ENCODE assay signal across 19 mouse cellular contexts in the genomic region with DNA sequence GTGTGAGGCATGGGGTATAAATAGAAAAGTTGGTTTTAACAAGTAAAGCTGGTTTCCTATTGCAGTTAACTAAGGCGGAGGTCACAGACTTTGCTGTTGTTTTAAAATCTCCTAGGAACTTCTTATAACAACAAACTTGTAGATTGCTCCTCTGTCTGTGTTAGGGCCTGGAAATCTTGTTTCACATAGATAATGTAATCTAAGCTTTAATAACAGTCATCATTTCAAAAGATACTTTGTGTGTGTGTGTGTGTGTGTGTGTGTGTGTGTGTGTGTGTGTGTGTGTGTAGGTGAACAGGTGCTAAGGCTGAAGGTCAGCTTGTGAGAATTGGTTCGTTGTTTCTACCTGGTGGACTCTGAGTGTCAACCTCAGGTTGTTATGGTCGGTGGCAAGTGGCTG. TPM values are rescaled to one million over a fixed set of nuclear protein-coding genes. Genes with fewer than 3 reads are reported as not detected.
A peak's percentile ranks its signal among the peaks of the same experiment; 100 is the strongest.
DNase-seq lines count a peak whose midpoint lies in the region; ATAC-seq and TF ChIP-seq lines count a peak whose summit lies in the region.
"Had no signal": no experiment of that assay in that cellular context is flagged by ENCODE, and none has a peak within 500 bp of the region (broad histone marks: within the 10 kb centered on the region; RNA-seq: fewer than 3 reads in every experiment).

No protein-coding gene starts in this region.

- TF ChIP-seq CTCF in heart, adult 2 months (IDR thresholded peaks at IDR 0.05): no peak
- no peak for TF ChIP-seq CTCF in spleen, adult 2 months (IDR thresholded peaks at IDR 0.05; ENCODE audit: extremely low read depth, insufficient read depth, insufficient read length, insufficient replicate concordance)
- no peak for TF ChIP-seq CTCF in small intestine, adult 2 months (IDR thresholded peaks at IDR 0.05; ENCODE audit: extremely low read depth, insufficient read length, insufficient replicate concordance, low read depth, low read length)
- no peak for TF ChIP-seq CTCF in intestine, postnatal 0 days (IDR thresholded peaks at IDR 0.05; ENCODE audit: low read depth)

- no peak for TF ChIP-seq POLR2A in heart, adult 2 months (IDR thresholded peaks at IDR 0.05; ENCODE audit: insufficient read depth, low read depth, low read length)
- no peak for TF ChIP-seq POLR2A in spleen, adult 2 months (IDR thresholded peaks at IDR 0.05; ENCODE audit: low read depth, low read length)
- no peak for TF ChIP-seq POLR2A in small intestine, adult 2 months (IDR thresholded peaks at IDR 0.05; ENCODE audit: low read depth, low read length)

- H3K27ac ChIP-seq in heart, adult 2 months: peak overlapping the region; percentile 79
- H3K27ac ChIP-seq in heart, embryonic 11.5 days (ENCODE audit: low read depth, low read length): no peak overlapping the region
- peak overlapping the region; percentile 85 for H3K27ac ChIP-seq in spleen, adult 2 months (ENCODE audit: insufficient read depth, low read length)
- H3K27ac ChIP-seq in liver, embryonic 15.5 days (replicated peaks): peak overlapping the region; percentile 64
- H3K27ac ChIP-seq in small intestine, adult 2 months (ENCODE audit: insufficient read depth, low read depth, low read length): 0 out of 2 replicates have a peak overlapping the region, but pooled peaks have one; percentile 5
- no peak overlapping the region for H3K27ac ChIP-seq in intestine, postnatal 0 days (ENCODE audit: low read depth, low read length)
- H3K27ac ChIP-seq in forebrain, embryonic 15.5 days (replicated peaks): no peak overlapping the region
- H3K27ac ChIP-seq: embryonic facial prominence, embryonic 12.5 days; kidney, postnatal 0 days had no signal

- ATAC-seq in heart, embryonic 11.5 days (replicated peaks; ENCODE audit: insufficient number of reproducible peaks, low FRiP score, low TSS enrichment): no peak
- ATAC-seq in liver, embryonic 15.5 days (ENCODE audit: insufficient read depth): no peak
- ATAC-seq in intestine, postnatal 0 days: no peak
- no peak for ATAC-seq in forebrain, embryonic 15.5 days (replicated peaks)
- ATAC-seq: forebrain, embryonic 14.5 days; hindbrain, embryonic 16.5 days; midbrain, embryonic 16.5 days had no signal

- no peaks in the 10 kb centered on the region for H3K27me3 ChIP-seq in heart, adult 2 months (ENCODE audit: control insufficient read depth, insufficient read depth, low read length)
- H3K27me3 ChIP-seq in heart, embryonic 11.5 days (ENCODE audit: control insufficient read depth, insufficient read depth, low read length): no peaks in the 10 kb centered on the region
- no peaks in the 10 kb centered on the region for H3K27me3 ChIP-seq in spleen, adult 2 months (ENCODE audit: control insufficient read depth, insufficient read depth, low read length)
- H3K27me3 ChIP-seq in liver, embryonic 15.5 days: no peaks in the 10 kb centered on the region
- no peaks in the 10 kb centered on the region for H3K27me3 ChIP-seq in small intestine, adult 2 months (ENCODE audit: control insufficient read depth, insufficient read depth, low read length)
- H3K27me3 ChIP-seq in intestine, postnatal 0 days (replicated peaks; ENCODE audit: control insufficient read depth, insufficient read depth, low read length): no peaks in the 10 kb centered on the region
- H3K27me3 ChIP-seq in forebrain, embryonic 15.5 days: no peaks in the 10 kb centered on the region
- H3K27me3 ChIP-seq: CH12.LX; embryonic facial prominence, embryonic 12.5 days had no signal

- no peaks in the 10 kb centered on the region for H3K36me3 ChIP-seq in heart, adult 2 months (ENCODE audit: control insufficient read depth, insufficient read depth, low read length)
- no peaks in the 10 kb centered on the region for H3K36me3 ChIP-seq in heart, embryonic 11.5 days (ENCODE audit: control insufficient read depth, insufficient read depth, low read length)
- no peaks in the 10 kb centered on the region for H3K36me3 ChIP-seq in spleen, adult 2 months (ENCODE audit: control insufficient read depth, insufficient read depth, low read length)
- H3K36me3 ChIP-seq in liver, embryonic 15.5 days (replicated peaks): 0 out of 2 replicates have a peak, but pooled peaks cover under 1% of the 10 kb centered on the region
- no peaks in the 10 kb centered on the region for H3K36me3 ChIP-seq in small intestine, adult 2 months (ENCODE audit: control insufficient read depth, insufficient read depth, low read length)
- no peaks in the 10 kb centered on the region for H3K36me3 ChIP-seq in intestine, postnatal 0 days (ENCODE audit: control insufficient read depth, insufficient read depth)
- H3K36me3 ChIP-seq in forebrain, embryonic 15.5 days: no peaks in the 10 kb centered on the region
- H3K36me3 ChIP-seq: embryonic facial prominence, embryonic 12.5 days had no signal

- no peaks in the 10 kb centered on the region for H3K9me3 ChIP-seq in heart, embryonic 11.5 days (replicated peaks; ENCODE audit: control insufficient read depth, low read length)
- no peaks in the 10 kb centered on the region for H3K9me3 ChIP-seq in liver, embryonic 15.5 days (replicated peaks)
- H3K9me3 ChIP-seq in intestine, postnatal 0 days (ENCODE audit: control insufficient read depth): no peaks in the 10 kb centered on the region
- no peaks in the 10 kb centered on the region for H3K9me3 ChIP-seq in forebrain, embryonic 15.5 days
- H3K9me3 ChIP-seq: embryonic facial prominence, embryonic 12.5 days had no signal

- no peak for TF ChIP-seq EP300 in heart, adult 2 months (IDR thresholded peaks at IDR 0.05; ENCODE audit: insufficient read depth, low read depth, low read length)

- WGBS in heart, adult 2 months: 49% methylated on average over 3 of the region's 3 CpGs
- 77% methylated on average over 3 of the region's 3 CpGs for WGBS in heart, embryonic 11.5 days (ENCODE audit: insufficient replicate concordance)
- WGBS in spleen, adult 2 months: 34% methylated on average over 3 of the region's 3 CpGs
- WGBS in liver, embryonic 15.5 days (ENCODE audit: insufficient replicate concordance): 38% methylated on average over 3 of the region's 3 CpGs
- 28% methylated on average over 3 of the region's 3 CpGs for WGBS in small intestine, adult 2 months
- WGBS in intestine, postnatal 0 days: 67% methylated on average over 3 of the region's 3 CpGs
- 88% methylated on average over 3 of the region's 3 CpGs for WGBS in forebrain, embryonic 15.5 days

- H3K4me2 ChIP-seq in heart, embryonic 11.5 days: no peak overlapping the region
- H3K4me2 ChIP-seq in liver, embryonic 15.5 days: peak overlapping the region; percentile 43; the same call in 1 of the 2 replicates
- H3K4me2 ChIP-seq in intestine, postnatal 0 days (replicated peaks; ENCODE audit: low read depth): no peak overlapping the region
- no peak overlapping the region for H3K4me2 ChIP-seq in forebrain, embryonic 15.5 days (replicated peaks)
- H3K4me2 ChIP-seq: embryonic facial prominence, embryonic 12.5 days had no signal

- no peak overlapping the region for H3K9ac ChIP-seq in heart, adult 2 months (ENCODE audit: low read depth, low read length)
- H3K9ac ChIP-seq in heart, embryonic 11.5 days (ENCODE audit: low read depth, low read length): no peak overlapping the region
- no peak overlapping the region for H3K9ac ChIP-seq in liver, embryonic 15.5 days
- H3K9ac ChIP-seq in intestine, postnatal 0 days (ENCODE audit: low read depth, low read length): no peak overlapping the region
- H3K9ac ChIP-seq in forebrain, embryonic 15.5 days (replicated peaks): no peak overlapping the region
- H3K9ac ChIP-seq: embryonic facial prominence, embryonic 12.5 days had no signal

- no peak for DNase-seq in heart, adult 2 months
- no peak for DNase-seq in spleen, adult 2 months (ENCODE audit: low read depth in 1 of 2, low spot score in 2 of 2)
- DNase-seq in spleen, adult 12 weeks (ENCODE audit: low spot score): no peak
- DNase-seq: adrenal gland, postnatal 36 days; cerebellum, adult 9-11 months; kidney, adult 11 months; retina, postnatal 1 day; spleen, adult 18-20 months had no signal

- peak overlapping the region; percentile 31 for H3K4me3 ChIP-seq in heart, adult 2 months
- no peak overlapping the region for H3K4me3 ChIP-seq in heart, embryonic 11.5 days (ENCODE audit: low read depth, low read length)
- no peak overlapping the region for H3K4me3 ChIP-seq in spleen, adult 2 months (ENCODE audit: extremely low read depth, insufficient read depth, insufficient read length)
- no peak overlapping the region for H3K4me3 ChIP-seq in liver, embryonic 15.5 days (replicated peaks)
- no peak overlapping the region for H3K4me3 ChIP-seq in small intestine, adult 2 months (ENCODE audit: low read depth, low read length)
- H3K4me3 ChIP-seq in intestine, postnatal 0 days (ENCODE audit: low read depth, low read length): no peak overlapping the region
- no peak overlapping the region for H3K4me3 ChIP-seq in forebrain, embryonic 15.5 days
- H3K4me3 ChIP-seq: embryonic facial prominence, embryonic 12.5 days had no signal

- H3K79me2 ChIP-seq in heart, adult 2 months (replicated peaks; ENCODE audit: control insufficient read depth, insufficient read depth, low read length): no peaks in the 10 kb centered on the region; the same call in 1 of the 2 replicates

- H3K4me1 ChIP-seq in heart, adult 2 months (ENCODE audit: control insufficient read depth, insufficient read depth, low read length): peaks cover 6% of the 10 kb centered on the region
- H3K4me1 ChIP-seq in heart, embryonic 11.5 days (ENCODE audit: control insufficient read depth, insufficient read depth, low read length): peaks cover 3% of the 10 kb centered on the region
- H3K4me1 ChIP-seq in spleen, adult 2 months (ENCODE audit: control insufficient read depth, insufficient read depth, insufficient read length): peaks cover 10% of the 10 kb centered on the region; the same call in 1 of the 2 replicates
- peaks cover 56% of the 10 kb centered on the region for H3K4me1 ChIP-seq in liver, embryonic 15.5 days (replicated peaks)
- H3K4me1 ChIP-seq in small intestine, adult 2 months (ENCODE audit: control insufficient read depth, insufficient read depth, insufficient read length, low read length): peaks cover 13% of the 10 kb centered on the region
- no peaks in the 10 kb centered on the region; the same call in 1 of the 2 replicates for H3K4me1 ChIP-seq in intestine, postnatal 0 days (replicated peaks; ENCODE audit: control insufficient read depth, insufficient read depth, low read length)
- peaks cover 6% of the 10 kb centered on the region for H3K4me1 ChIP-seq in forebrain, embryonic 15.5 days

- intact Hi-C loops in heart, adult 2 months (cut with DNase I): no loop called here

RNA-seq across cellular contexts. Expression of a gene that starts 5.5 kb away (rescaled TPM):
- total RNA-seq in heart, adult 2 months (2021): 1 to 10 TPM; 3.5 to 3.8 TPM
- polyA plus RNA-seq in heart, adult 2 months (2012; rRNA removed): 2.9 and 4.1 TPM in 2 replicates
- 3.3 and 5.4 TPM in 2 replicates for polyA plus RNA-seq in heart, embryonic 11.5 days (2014; fragmentation: Nextera tagmentation; extraction: Ambion mirVana)
- 0.67 and 1.1 TPM in 2 replicates for polyA plus RNA-seq in spleen, adult 2 months (2012; rRNA removed)
- polyA plus RNA-seq in liver, embryonic 15.5 days (2015; fragmentation: Nextera tagmentation; extraction: Ambion mirVana): 1.4 and 1.7 TPM in 2 replicates
- 0.43 and 1.2 TPM in 2 replicates for polyA plus RNA-seq in small intestine, adult 2 months (2012; rRNA removed)
- polyA plus RNA-seq in intestine, postnatal 0 days (2015; fragmentation: Nextera tagmentation; extraction: Ambion mirVana): 1.3 and 1.8 TPM in 2 replicates
- polyA plus RNA-seq in forebrain, embryonic 15.5 days (2015; fragmentation: Nextera tagmentation; extraction: Ambion mirVana): 4.7 and 5.6 TPM in 2 replicates

RNA-seq across cellular contexts. Expression of a gene that starts 10.1 kb away (rescaled TPM):
- total RNA-seq in heart, adult 2 months (2021): 100 to 1,000 TPM; 242 to 302 TPM
- 379 and 468 TPM in 2 replicates for polyA plus RNA-seq in heart, adult 2 months (2012; rRNA removed)
- 1,242 and 1,345 TPM in 2 replicates for polyA plus RNA-seq in heart, embryonic 11.5 days (2014; fragmentation: Nextera tagmentation; extraction: Ambion mirVana)
- 376 and 451 TPM in 2 replicates for polyA plus RNA-seq in spleen, adult 2 months (2012; rRNA removed)
- polyA plus RNA-seq in liver, embryonic 15.5 days (2015; fragmentation: Nextera tagmentation; extraction: Ambion mirVana): 483 and 484 TPM in 2 replicates
- polyA plus RNA-seq in small intestine, adult 2 months (2012; rRNA removed): 492 and 749 TPM in 2 replicates
- polyA plus RNA-seq in intestine, postnatal 0 days (2015; fragmentation: Nextera tagmentation; extraction: Ambion mirVana): 2,493 and 2,543 TPM in 2 replicates
- 682 and 697 TPM in 2 replicates for polyA plus RNA-seq in forebrain, embryonic 15.5 days (2015; fragmentation: Nextera tagmentation; extraction: Ambion mirVana)

RNA-seq across cellular contexts. Expression of a gene that starts 21.7 kb away (rescaled TPM):
- total RNA-seq in heart, adult 2 months (2021): 10 to 100 TPM; 16.4 to 17.9 TPM
- polyA plus RNA-seq in heart, adult 2 months (2012; rRNA removed): 23.6 and 24.7 TPM in 2 replicates
- polyA plus RNA-seq in heart, embryonic 11.5 days (2014; fragmentation: Nextera tagmentation; extraction: Ambion mirVana): 14.5 and 18.7 TPM in 2 replicates
- polyA plus RNA-seq in spleen, adult 2 months (2012; rRNA removed): 121 and 148 TPM in 2 replicates
- 11.8 and 12.6 TPM in 2 replicates for polyA plus RNA-seq in liver, embryonic 15.5 days (2015; fragmentation: Nextera tagmentation; extraction: Ambion mirVana)
- polyA plus RNA-seq in small intestine, adult 2 months (2012; rRNA removed): 20.0 and 26.3 TPM in 2 replicates
- polyA plus RNA-seq in intestine, postnatal 0 days (2015; fragmentation: Nextera tagmentation; extraction: Ambion mirVana): 11.7 and 12.5 TPM in 2 replicates
- 6.8 and 7.6 TPM in 2 replicates for polyA plus RNA-seq in forebrain, embryonic 15.5 days (2015; fragmentation: Nextera tagmentation; extraction: Ambion mirVana)

RNA-seq across cellular contexts. Expression of a gene that starts 43.6 kb away (rescaled TPM):
- total RNA-seq in heart, adult 2 months (2021): 1 to 10 TPM; 7.5 to 7.6 TPM
- 6.6 and 6.8 TPM in 2 replicates for polyA plus RNA-seq in heart, adult 2 months (2012; rRNA removed)
- polyA plus RNA-seq in heart, embryonic 11.5 days (2014; fragmentation: Nextera tagmentation; extraction: Ambion mirVana): 7.7 and 8.0 TPM in 2 replicates
- polyA plus RNA-seq in spleen, adult 2 months (2012; rRNA removed): 17.4 and 19.9 TPM in 2 replicates
- polyA plus RNA-seq in liver, embryonic 15.5 days (2015; fragmentation: Nextera tagmentation; extraction: Ambion mirVana): 4.9 and 5.8 TPM in 2 replicates
- 6.4 and 15.2 TPM in 2 replicates for polyA plus RNA-seq in small intestine, adult 2 months (2012; rRNA removed)
- 10.0 and 10.4 TPM in 2 replicates for polyA plus RNA-seq in intestine, postnatal 0 days (2015; fragmentation: Nextera tagmentation; extraction: Ambion mirVana)
- 22.8 and 24.5 TPM in 2 replicates for polyA plus RNA-seq in forebrain, embryonic 15.5 days (2015; fragmentation: Nextera tagmentation; extraction: Ambion mirVana)

RNA-seq across cellular contexts. Expression of a gene that starts 45.0 kb away (rescaled TPM):
- total RNA-seq in heart, adult 2 months (2021): 10 to 100 TPM; 75.5 to 77.6 TPM
- polyA plus RNA-seq in heart, adult 2 months (2012; rRNA removed): 49.1 and 61.1 TPM in 2 replicates
- polyA plus RNA-seq in heart, embryonic 11.5 days (2014; fragmentation: Nextera tagmentation; extraction: Ambion mirVana): 70.8 and 82.8 TPM in 2 replicates
- 67.8 and 84.5 TPM in 2 replicates for polyA plus RNA-seq in spleen, adult 2 months (2012; rRNA removed)
- 23.5 and 23.6 TPM in 2 replicates for polyA plus RNA-seq in liver, embryonic 15.5 days (2015; fragmentation: Nextera tagmentation; extraction: Ambion mirVana)
- 44.0 and 98.4 TPM in 2 replicates for polyA plus RNA-seq in small intestine, adult 2 months (2012; rRNA removed)
- 31.1 and 31.6 TPM in 2 replicates for polyA plus RNA-seq in intestine, postnatal 0 days (2015; fragmentation: Nextera tagmentation; extraction: Ambion mirVana)
- polyA plus RNA-seq in forebrain, embryonic 15.5 days (2015; fragmentation: Nextera tagmentation; extraction: Ambion mirVana): 201 and 202 TPM in 2 replicates

Comparison
In these comparisons a context has a peak if more than half of its experiments do, and no peak if none do; other contexts are left out.
1. H3K27ac ChIP-seq: peak in heart, adult 2 months (single experiment), spleen, adult 2 months (single experiment), liver, embryonic 15.5 days (single experiment) and small intestine, adult 2 months (single experiment); none in heart, embryonic 11.5 days (single experiment), intestine, postnatal 0 days (single experiment) and forebrain, embryonic 15.5 days (single experiment).